Mouse (Mus musculus) gastrocnemius, adult 2 months (tissue): ENCODE measurements around the gene Glb1l. TPM values are rescaled to one million over a fixed set of nuclear protein-coding genes. Genes with fewer than 3 reads are reported as not detected.
A peak's percentile ranks its signal among the peaks of the same experiment; 100 is the strongest.

Source experiments
- DNase-seq: peaks from one replicate; pipeline ENCODE4 v3.0.0; 2022
- H3K27ac ChIP-seq: fragments of 200-600 bp; 2 replicates; pipeline ENCODE4 v1.8.1; 2022; ENCODE audit warnings: mild to moderate bottlenecking
- H3K4me3 ChIP-seq: fragments of 200-600 bp; 2 replicates; pipeline ENCODE4 v1.8.1; 2022; ENCODE audit warnings: mild to moderate bottlenecking, moderate library complexity
- CTCF ChIP-seq: fragments of 200-600 bp; IDR thresholded peaks from 2 replicates; pipeline ENCODE4 v1.8.1; 2022; ENCODE audit warnings: antibody characterized with exemption, mild to moderate bottlenecking, moderate library complexity
- intact Hi-C: fragments of 180-260 bp; cut with DNase I; formaldehyde crosslinking; loops from one replicate; pipeline ENCODE4 v1.15.1; 2025
- long read RNA-seq, 2 experiments: library from polyadenylated mRNA; stranded (forward); transcript quantifications; one replicate each; pipeline ENCODE4 v2.0.0; 2021
- total RNA-seq, 2 experiments: library from RNA; stranded (reverse); gene quantifications; 2 replicates each; pipeline ENCODE4 v1.2.3; 2021

Glb1l gene
- total RNA-seq: 1 to 10 TPM; 1.0 to 1.5 TPM
- long read RNA-seq, experiment 1: 0 reads
- long read RNA-seq, experiment 2: 0 reads

DNA sequence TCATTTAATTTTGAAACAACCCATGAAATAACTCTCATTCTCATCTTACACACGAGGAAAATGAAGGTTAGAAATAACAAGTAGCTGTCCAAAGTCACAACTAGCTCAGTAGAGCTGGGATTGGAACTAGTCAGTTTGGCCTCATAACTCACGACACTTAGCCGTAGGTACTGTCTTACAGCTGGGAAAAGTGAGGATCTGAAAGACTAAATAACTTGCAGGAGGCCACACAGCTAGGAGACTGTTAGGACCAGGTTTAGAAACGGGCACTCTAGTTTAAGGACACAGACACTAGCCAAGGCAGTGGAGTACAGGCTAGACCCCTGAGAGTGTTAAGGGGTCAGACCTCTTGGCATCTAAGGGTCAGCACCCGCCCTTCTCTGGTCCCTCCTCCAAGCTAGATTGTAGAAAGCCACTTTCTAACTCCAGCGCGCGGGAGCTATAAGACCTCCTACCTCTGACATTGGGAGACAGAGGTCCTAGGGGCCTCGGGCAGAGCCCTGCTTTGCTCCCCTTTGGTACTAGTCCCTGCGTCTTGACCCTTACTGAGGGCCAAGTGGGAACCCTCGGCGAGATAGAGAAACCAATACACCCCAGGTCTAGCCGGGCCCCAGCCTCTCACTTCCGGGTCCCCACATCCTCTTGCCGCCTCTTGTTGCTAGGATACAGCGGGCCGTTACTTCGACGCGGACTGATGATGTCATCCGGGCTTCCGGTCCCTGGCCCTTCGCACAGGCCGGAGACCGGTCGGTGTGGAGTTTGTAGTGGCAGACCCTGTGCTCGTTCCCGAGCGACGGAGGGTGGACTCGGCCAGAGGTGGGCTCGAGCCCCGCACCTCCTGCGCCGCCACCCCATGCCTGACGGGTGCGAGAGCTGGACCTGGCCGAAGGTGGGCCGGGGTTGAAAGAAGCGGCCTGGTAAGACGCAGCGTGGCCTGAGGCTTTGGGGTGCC is at the start of gene Glb1l, which contains the start of gene Stk16:
Gene Glb1l (minus strand): TSS at position 678 of the 952 bp plus-strand sequence.
Gene Stk16 (plus strand): TSS at position 703 of the 952 bp plus-strand sequence.
- Histone ChIP-seq H3K4me3 (peak within 1 kb of the TSS; percentile 97), H3K27ac (peak within 1 kb of the TSS; percentile 91)
- intact Hi-C loops: loop anchor here (2.0 kb wide), 1 partner anchor 18 kb away; the partner anchor contains the start of genes Ankzf1 and Atg9a
- DNase-seq: peak; percentile 96
- TF ChIP-seq CTCF: no peak

DNA sequence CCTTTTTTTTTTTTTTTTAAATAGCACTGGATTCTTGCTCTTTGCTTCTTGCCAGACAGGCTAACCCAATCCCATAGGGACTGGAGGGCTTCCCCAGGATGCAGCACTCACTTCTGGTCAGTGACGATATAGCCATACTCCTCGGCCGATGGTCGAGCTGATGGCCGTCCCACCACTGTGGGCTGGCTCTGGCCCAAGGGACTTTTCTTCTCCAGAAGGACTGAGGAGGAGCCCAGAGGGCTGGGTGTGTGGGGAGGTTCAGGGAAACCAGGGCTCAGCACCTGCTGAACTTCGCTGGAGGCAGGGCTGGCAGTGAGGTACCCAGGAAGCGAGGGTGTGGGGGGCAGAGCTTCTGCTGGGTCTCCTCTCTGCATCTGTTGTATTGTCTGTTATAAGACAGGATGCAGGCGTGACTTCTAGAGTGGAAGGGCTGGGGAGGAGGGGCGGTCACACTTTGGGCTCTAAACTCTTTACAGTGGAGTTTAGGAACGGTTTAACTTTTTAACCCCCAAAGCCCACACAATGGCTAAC is 45.0 kb upstream of the Glb1l start:
- H3K27ac ChIP-seq: no peak overlapping the region
- no peak overlapping the region for H3K4me3 ChIP-seq
- peak; percentile 15 for DNase-seq
- intact Hi-C loops: no loop called here
- no peak for TF ChIP-seq CTCF

DNA sequence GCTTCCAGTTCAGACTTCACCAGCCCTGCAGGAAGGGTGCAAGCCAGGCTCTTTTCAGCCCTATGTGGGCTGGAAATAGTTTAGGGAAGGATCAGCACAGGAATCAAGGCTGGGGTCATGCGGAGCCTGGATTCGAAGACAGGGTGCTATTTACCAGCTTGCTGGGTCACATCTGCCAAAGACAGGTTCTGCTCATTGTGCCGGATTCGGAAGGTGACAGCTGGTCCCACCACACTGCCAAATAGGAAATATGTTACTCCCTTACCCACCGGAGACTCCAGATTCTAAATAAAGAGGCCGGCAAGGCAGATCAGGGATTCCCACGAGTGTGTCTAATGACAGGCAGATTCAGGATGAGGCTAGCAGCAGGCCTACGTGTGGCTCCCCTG is 44.0 kb upstream of the Glb1l start:
- TF ChIP-seq CTCF: no peak
- intact Hi-C loops: loop anchor here (5.0 kb wide), 3 partner anchors 63 to 307 kb away; partner anchors contain the start of gene Dnpep
- peak; percentile 15 for DNase-seq
- H3K4me3 ChIP-seq: no peak overlapping the region
- no peak overlapping the region for H3K27ac ChIP-seq

DNA sequence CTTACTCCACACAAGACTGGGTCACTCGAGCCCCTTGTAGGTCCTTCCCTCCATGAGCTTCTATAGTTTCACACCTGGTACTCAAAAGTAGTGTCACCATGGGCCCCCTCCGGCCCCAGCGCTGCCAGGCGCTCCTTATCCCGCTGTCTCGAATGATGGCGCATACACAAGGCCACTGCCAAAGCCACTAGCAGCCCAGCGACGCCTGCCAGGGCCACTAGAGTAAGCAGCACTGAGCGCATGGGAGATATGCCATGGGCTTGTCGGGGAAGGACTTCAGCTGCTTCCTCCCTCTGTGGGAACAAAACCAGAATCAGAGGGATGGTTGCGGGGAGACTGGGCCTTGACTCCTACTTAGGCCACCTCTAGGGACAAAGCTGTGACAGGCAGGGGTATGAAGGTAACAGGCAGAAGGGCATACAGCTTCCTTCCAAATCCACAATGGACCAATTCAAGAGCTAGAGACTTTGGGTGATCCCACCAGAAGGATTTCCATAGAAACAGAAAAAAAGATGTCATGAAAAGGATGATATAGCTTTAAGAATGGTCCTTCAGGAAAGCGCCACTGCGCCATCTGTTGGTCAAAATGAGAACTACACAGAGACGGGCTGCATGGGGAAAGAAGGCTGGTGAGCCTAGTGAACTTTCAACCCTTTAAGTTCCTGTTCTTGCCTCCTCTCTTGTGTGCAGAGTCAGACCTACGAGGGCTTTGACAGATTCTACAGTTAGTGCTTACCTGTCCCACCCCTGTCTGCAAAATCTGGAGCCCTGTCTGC is 43.4 kb upstream of the Glb1l start:
- peak; percentile 94; the same call in 1 of the 2 replicates for TF ChIP-seq CTCF
- Histone ChIP-seq H3K4me3 (no peak overlapping the region), H3K27ac (no peak overlapping the region)
- peak; percentile 82 for DNase-seq
- intact Hi-C loops: loop anchor here (5.0 kb wide), 3 partner anchors 63 to 307 kb away; partner anchors contain the start of gene Dnpep

DNA sequence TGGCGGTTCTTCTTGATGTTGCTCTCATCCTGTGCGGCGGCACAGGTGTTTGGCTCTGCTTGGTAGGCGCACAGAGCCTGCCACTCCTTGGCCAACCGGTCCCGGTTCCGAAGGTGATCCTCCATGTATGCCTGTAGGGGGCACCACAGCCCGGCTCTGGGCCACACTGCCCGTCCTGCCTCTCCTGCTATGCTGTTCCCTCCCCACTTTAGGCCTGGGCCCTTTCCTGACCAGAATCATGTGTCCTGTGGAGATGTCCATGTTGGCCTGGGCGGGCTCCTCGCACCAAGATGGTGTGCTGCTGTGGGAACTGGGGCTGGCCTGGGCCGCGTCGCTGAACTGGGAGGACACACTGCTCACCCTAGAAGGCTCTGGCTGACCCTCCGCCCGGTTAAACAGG is 42.4 kb upstream of the Glb1l start:
- intact Hi-C loops: loop anchor here (5.0 kb wide), 3 partner anchors 64 to 306 kb away; partner anchors contain the start of gene Dnpep
- peak; percentile 30 for DNase-seq
- Histone ChIP-seq H3K27ac (no peak overlapping the region), H3K4me3 (no peak overlapping the region)
- peak; percentile 29; the same call in 1 of the 2 replicates for TF ChIP-seq CTCF

DNA sequence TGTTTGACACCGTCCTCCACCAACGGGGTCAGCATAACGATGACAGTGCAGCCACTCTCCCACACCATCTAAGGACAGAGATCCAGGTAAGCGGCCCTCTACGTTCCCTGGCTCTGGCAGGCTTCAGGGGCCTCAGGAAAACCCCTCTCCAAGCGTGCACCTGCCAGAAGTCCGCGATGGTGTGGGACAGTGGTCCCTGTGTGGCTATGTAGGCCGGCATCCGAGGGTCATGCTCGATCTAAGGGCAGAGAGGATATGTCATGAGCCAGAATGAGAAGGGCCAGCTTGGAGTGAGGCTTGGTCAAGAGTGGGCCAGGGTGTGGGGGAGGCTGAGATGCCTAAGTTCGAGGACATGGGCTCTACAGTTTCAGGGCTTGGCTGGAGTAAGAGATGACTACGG is 41.7 kb upstream of the Glb1l start:
- Histone ChIP-seq H3K27ac (no peak overlapping the region), H3K4me3 (no peak overlapping the region)
- TF ChIP-seq CTCF: no peak
- intact Hi-C loops: loop anchor here (5.0 kb wide), 3 partner anchors 65 to 305 kb away; partner anchors contain the start of gene Dnpep
- DNase-seq: no peak

DNA sequence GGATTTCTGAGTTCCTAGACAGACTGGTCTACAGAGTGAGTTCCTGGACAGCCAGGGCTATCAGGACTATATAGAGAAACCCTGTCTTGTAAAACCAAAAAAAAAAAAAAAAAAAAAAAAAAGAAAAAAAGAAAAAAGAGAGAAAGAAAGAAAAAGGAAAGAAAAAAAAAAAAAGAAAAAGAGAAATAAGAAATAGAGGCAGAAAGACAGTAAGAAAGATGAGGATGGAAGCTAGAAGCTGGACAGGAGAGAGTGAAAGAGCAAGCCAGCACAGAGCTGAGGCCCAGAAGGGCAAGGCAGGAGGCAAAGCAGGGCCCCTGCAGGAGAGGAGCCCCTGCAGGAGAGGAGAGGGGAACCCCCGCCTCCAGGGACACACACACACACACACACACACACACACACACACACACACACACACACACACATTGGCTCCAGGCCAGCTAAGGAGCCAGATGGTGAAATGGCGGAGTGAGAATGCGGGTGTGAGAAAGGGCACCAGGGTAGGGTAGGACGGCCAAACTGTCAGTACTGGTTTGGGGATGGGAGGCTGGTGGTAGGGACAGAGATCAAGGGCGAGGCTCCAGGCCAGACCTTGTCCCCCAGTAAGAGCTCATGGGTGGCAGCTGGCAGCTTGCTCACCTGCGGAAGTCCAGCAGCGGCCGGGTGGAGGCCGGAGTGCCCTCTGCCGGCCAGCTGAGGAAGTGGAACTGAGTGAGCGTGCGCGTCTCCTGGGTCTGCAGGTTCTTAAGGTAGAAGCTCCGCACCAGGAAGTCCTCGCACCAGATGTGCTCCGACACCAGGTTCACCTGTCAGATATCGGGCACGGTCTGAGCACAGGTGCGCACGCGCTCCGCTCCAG is 40.7 kb upstream of the Glb1l start:
- peak overlapping the region; percentile 63 for H3K4me3 ChIP-seq
- peak; percentile 87 for DNase-seq
- TF ChIP-seq CTCF: peak; percentile 99
- intact Hi-C loops: loop anchor here (1.0 to 5.0 kb wide), 5 partner anchors 15 to 304 kb away; partner anchors contain the start of genes Dnajb2 and Dnpep
- H3K27ac ChIP-seq: peak overlapping the region; percentile 79

DNA sequence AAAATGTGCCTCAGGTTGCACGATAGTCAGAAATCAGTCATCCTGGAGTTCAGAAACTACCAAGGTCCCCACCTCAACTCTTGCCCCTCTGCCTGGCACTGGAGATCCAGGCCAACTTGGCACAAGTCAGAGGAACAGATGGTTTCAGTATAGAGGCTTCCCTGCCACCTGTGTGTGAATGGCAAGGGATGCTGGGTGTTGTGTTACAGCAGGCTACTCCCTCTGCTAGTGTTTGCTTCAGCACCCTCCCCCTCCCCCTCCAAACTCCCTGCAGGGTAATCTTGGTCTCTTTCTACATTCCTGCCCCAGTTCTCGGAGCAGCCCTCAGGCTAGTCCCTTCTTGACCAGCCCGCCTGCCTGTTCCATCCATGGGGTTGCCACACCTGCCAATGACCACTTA is 39.9 kb upstream of the Glb1l start:
- intact Hi-C loops: loop anchor here (2.0 to 5.0 kb wide), 4 partner anchors 14 to 303 kb away; partner anchors contain the start of genes Dnajb2 and Dnpep
- DNase-seq: no peak
- TF ChIP-seq CTCF: no peak
- no peak overlapping the region for H3K27ac ChIP-seq
- no peak overlapping the region for H3K4me3 ChIP-seq

DNA sequence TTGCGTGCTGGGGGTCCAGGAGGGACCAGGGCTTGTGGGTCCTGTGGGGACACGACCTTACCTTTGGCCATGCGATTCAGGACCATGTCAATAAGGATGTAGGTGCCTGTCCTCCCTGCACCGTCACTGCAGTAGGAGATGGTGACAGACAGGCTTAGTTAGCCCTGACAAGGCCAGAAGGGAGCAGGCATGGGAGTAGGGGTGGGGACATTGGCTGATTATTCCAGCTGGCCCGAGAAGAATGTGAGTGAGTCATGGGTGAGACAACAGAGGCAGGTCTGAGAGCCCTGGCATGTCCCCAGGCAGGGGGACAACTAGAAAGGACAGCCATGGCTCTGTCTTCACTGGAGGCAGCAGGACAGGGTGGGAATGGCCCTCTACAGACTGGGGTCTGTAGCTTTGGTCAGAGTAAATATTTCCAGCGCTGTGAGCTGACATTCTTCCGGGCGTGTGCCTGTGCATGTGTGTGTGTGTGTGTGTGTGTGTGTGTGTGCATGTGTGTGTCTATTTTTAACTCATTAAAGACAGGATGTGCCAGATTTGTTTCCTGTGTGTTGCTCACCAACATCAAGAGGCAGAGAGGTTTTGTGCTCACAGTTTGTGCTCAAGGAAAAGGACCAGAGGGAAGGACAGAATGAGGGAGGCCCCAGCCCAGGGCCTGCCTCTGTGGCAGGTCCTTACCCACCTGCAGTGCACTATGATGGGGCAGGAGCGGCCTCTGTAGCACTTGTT is 37.6 kb upstream of the Glb1l start:
- peak overlapping the region; percentile 33 for H3K4me3 ChIP-seq
- intact Hi-C loops: no loop called here
- H3K27ac ChIP-seq: peak overlapping the region; percentile 83
- no peak for TF ChIP-seq CTCF
- DNase-seq: peak; percentile 70

DNA sequence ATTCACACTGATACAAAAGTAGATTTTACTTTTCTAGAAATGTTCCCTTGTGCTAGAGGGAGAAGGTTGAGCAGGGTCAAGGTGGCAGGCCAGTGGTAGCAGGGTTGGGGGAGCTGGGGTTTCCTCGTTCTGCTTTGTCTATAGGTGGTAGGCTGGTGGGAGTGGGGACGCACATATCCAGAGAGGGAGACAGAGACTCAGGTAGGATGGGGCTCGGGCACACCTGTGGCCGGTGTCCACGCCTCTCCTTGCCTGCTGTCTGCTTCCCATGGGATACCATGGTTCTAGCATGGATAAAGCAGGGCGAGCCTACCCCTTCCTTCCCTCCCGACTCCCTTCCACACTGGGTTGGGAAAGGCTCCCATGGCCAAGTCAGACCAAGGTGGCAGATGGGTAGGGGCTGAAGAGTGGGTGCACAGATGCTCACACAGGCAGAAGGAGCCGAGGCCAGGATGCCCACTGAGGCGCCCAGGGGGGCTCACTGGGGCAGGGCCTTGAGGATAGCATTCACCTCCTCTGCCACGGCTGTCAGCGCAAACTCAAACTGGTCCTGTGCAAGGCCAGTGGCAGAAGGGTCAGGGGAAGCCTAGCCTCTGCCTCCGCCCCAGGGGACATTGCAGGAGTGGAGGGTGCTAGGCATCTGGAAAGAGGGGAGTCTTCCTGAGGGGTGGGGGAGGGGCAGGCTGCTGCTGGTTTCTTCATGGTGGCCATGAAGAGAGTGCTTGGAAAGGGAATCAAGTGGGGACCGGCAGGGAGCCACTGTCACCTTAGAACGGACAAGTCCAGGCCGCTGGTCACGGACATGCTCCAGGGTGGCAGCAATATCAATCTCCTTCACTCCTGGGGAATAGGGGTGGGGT is 36.7 kb upstream of the Glb1l start:
- H3K4me3 ChIP-seq: peak overlapping the region; percentile 33
- no peak for TF ChIP-seq CTCF
- intact Hi-C loops: no loop called here
- H3K27ac ChIP-seq: peak overlapping the region; percentile 83
- peak; percentile 43 for DNase-seq
